Mouse (Mus musculus) gastrocnemius, adult 2 months (tissue): ENCODE measurements around the gene Eml2. TPM values are rescaled to one million over a fixed set of nuclear protein-coding genes. Genes with fewer than 3 reads are reported as not detected.

Experiments
- DNase-seq: peaks from one replicate; pipeline ENCODE4 v3.0.0; 2022
- H3K27ac ChIP-seq: fragments of 200-600 bp; 2 replicates; pipeline ENCODE4 v1.8.1; 2022; ENCODE audit warnings: mild to moderate bottlenecking
- H3K4me3 ChIP-seq: fragments of 200-600 bp; 2 replicates; pipeline ENCODE4 v1.8.1; 2022; ENCODE audit warnings: mild to moderate bottlenecking, moderate library complexity
- CTCF ChIP-seq: fragments of 200-600 bp; IDR thresholded peaks from 2 replicates; pipeline ENCODE4 v1.8.1; 2022; ENCODE audit warnings: antibody characterized with exemption, mild to moderate bottlenecking, moderate library complexity
- intact Hi-C: fragments of 180-260 bp; cut with DNase I; formaldehyde crosslinking; loops from one replicate; pipeline ENCODE4 v1.15.1; 2025
- microRNA-seq: library from miRNA; unstranded; fragments of <30 nt; microRNA quantifications from one replicate; pipeline ENCODE4 v1.2.0, GENCODE M21; 2021
- total RNA-seq, 2 experiments: library from RNA; stranded (reverse); gene quantifications; 2 replicates each; pipeline ENCODE4 v1.2.3; 2021

Eml2 gene
- total RNA-seq, 2 experiments from 2014 or later = 9.5 to 10.5 TPM

DNA sequence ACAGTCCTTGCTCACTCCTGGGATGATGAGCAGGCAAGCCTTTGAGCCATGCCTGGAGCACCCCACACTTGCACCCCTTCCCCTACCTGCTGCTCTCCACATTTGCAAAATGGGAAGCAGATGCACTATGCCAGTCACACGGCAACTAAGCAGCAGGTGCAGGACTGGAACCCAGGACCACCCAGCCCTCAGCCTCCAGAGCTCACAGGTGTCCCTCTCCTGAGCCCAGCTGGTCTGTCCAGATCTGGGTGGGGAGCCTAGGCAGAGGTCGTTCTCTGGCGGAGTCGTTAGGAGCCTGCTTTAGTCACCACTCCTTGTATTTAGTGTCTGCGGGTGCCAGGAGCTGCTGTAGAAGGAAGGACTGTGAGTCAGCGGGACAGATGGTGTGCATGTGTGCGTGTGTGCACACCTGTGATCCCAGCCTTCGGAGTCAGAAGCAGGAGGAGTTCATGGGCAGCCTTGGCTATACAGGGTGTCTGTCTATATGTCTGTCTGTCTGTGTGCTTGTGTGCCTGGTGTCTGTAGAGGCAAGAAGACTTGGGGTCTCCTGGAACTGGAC lies 64.8 kb downstream of the Eml2 start:
- DNase-seq = no peak
- peak overlapping the region; percentile 51; the same call in 1 of the 2 replicates for H3K27ac ChIP-seq
- no peak for TF ChIP-seq CTCF
- no peak overlapping the region for H3K4me3 ChIP-seq
- intact Hi-C loops = loop anchor here (5.0 kb wide), 1 partner anchor 106 kb away; no protein-coding TSS in a partner anchor

DNA sequence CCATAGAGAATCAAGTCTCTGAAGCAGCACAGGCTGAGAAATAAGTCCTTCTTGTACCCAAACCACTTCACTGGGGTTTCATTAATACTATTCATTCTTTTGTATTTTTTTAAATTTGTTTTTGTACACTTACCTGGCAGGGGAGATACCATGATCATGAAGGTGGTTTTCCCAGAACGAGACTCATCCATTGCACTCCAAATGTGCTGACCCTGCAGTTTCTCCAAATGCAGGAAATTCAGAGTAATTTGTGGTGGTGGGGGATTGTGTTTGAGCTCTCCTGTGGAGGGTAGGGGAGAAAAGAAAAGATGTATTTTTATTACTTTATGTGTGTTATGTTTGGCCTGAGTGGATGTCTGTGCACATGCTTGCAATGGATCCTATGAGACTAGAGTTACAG lies 65.8 kb downstream of the Eml2 start:
- H3K27ac ChIP-seq = no peak overlapping the region
- TF ChIP-seq CTCF = no peak
- DNase-seq = no peak
- no peak overlapping the region for H3K4me3 ChIP-seq
- intact Hi-C loops = loop anchor here (5.0 kb wide), 1 partner anchor 105 kb away; no protein-coding TSS in a partner anchor

GRCm38 (mm10) chr7:19243858-19244257 lies 67.6 kb downstream of the Eml2 start:
- intact Hi-C loops = loop anchor here (5.0 kb wide), 1 partner anchor 103 kb away; no protein-coding TSS in a partner anchor
- TF ChIP-seq CTCF = no peak
- Histone ChIP-seq H3K27ac (0 out of 2 replicates have a peak overlapping the region, but pooled peaks have one; percentile 16), H3K4me3 (no peak overlapping the region)
- DNase-seq = no peak

DNA sequence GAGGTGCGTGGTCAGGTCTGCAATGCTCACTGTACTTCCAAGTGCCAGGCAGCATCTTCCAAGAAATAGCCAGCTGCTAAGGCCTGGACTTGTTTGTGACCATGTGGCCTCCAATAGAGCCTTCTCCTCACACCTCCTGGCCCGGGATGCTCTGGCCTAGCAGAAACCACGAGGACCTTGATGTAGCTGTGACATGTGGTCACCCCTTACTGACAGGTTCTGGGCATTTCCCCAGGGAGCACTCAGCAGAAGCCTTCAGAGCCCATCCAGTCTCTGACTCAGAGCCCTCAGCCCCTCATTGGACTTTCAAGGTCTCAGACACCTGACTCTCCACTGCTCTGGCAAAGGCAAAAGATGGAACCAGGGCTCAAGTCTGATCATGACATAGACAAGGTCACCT lies 68.9 kb downstream of the Eml2 start:
- intact Hi-C loops = no loop called here
- no peak overlapping the region for H3K4me3 ChIP-seq
- H3K27ac ChIP-seq = peak overlapping the region; percentile 12; the same call in 1 of the 2 replicates
- no peak for TF ChIP-seq CTCF
- DNase-seq = no peak

GRCm38 (mm10) chr7:19246855-19247254 lies 70.6 kb downstream of the Eml2 start:
- H3K4me3 ChIP-seq = no peak overlapping the region
- no peak for TF ChIP-seq CTCF

GRCm38 (mm10) chr7:19247511-19247910 lies 71.3 kb downstream of the Eml2 start:
- no peak for TF ChIP-seq CTCF
- DNase-seq = no peak
- intact Hi-C loops = no loop called here
- Histone ChIP-seq H3K27ac (peak overlapping the region; percentile 24; the same call in 1 of the 2 replicates), H3K4me3 (no peak overlapping the region)

More at GRCm38 (mm10) chr7:19246855-19247254, 70.6 kb downstream of the Eml2 start:
- DNase-seq = no peak
- intact Hi-C loops = no loop called here
- H3K27ac ChIP-seq = no peak overlapping the region; the same call in 1 of the 2 replicates

DNA sequence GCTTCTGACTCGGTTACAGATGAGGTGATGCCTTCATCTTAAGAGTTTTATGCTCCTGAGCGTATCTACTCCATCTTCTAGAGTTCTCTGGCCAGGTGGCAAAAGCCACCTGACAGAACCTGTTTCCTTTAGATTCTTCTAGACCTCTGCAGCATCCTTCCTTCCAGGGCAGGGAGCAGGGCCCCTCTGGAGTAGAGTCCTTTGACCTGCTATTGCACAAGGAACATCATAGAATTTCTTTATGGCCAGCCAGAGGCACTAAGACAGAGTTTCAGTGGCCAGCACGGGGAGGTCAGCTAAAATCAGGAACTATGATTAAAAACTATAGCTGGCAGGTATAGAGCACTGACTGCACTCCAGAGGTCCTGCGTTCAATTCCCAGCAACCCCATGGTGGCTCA lies 75.9 kb downstream of the Eml2 start:
- peak overlapping the region; percentile 53 for H3K27ac ChIP-seq
- no peak overlapping the region for H3K4me3 ChIP-seq
- no peak for TF ChIP-seq CTCF
- intact Hi-C loops = no loop called here
- no peak for DNase-seq

GRCm38 (mm10) chr7:19253437-19253836 lies 77.2 kb downstream of the Eml2 start:
- intact Hi-C loops = no loop called here
- Histone ChIP-seq H3K4me3 (no peak overlapping the region), H3K27ac (peak overlapping the region; percentile 71)
- TF ChIP-seq CTCF = no peak
- DNase-seq = no peak

DNA sequence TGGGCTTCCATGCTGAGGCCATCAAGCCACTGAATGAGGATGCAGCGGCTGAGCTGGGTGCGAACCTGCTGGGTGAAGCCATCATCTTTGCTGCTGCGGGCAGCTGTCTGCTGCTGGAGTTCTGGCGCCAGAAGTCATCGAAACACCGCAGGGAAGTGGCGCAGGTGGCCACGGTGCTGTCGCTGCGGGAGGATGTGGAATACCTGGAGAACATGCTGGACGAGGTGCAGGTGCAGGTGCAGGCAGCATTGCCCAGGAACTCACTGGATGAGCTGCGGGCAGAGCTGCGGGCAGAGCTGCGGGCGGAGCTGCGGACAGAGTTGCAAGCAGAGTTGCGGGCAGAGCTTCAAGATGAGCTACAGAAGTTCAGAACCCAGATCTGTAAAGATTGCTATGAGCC lies 79.2 kb downstream of the Eml2 start:
- intact Hi-C loops = no loop called here
- Histone ChIP-seq H3K27ac (no peak overlapping the region), H3K4me3 (no peak overlapping the region)
- no peak for TF ChIP-seq CTCF
- DNase-seq = no peak

Small RNA genes within 50 kb of the gene (microRNA-seq; reads per million reads assigned to microRNA genes)
- gene Mir330 = 61.4 reads per million, percentile 36 among the genes with 10 or more reads in this experiment

Other genes starting within 250 kb of the Eml2 start
- not detected for gene Nanos2, start 189.0 kb upstream of the Eml2 start, total RNA-seq
- 1 to 10 TPM; 6.3 to 6.7 TPM for gene Mypop, start 185.2 kb upstream of the Eml2 start, total RNA-seq
- 10 to 100 TPM; 18.2 to 20.5 TPM for gene Irf2bp1, start 172.4 kb upstream of the Eml2 start, total RNA-seq
- gene Foxa3, start 152.9 kb upstream of the Eml2 start, total RNA-seq = not detected
- gene Sympk, start 152.0 kb upstream of the Eml2 start, total RNA-seq = 10 to 100 TPM; 70.9 to 81.5 TPM
- not detected for gene Rsph6a, start 121.7 kb upstream of the Eml2 start, total RNA-seq
- 10 to 100 TPM; 31.9 to 32.1 TPM for gene Dmwd, start 100.2 kb upstream of the Eml2 start, total RNA-seq
- 100 to 1,000 TPM; 265 to 336 TPM for gene Dmpk, start 92.6 kb upstream of the Eml2 start, total RNA-seq
- 1 to 10 TPM in 1 of 2 experiments, under 1 TPM in 1; 0.89 to 2.3 TPM for gene Six5, start 81.8 kb upstream of the Eml2 start, total RNA-seq
- not detected for gene Gm4969, start 58.1 kb upstream of the Eml2 start, total RNA-seq
- 1 to 10 TPM; 2.3 to 3.0 TPM for gene Fbxo46, start 56.6 kb upstream of the Eml2 start, total RNA-seq
- 1 to 10 TPM; 2.0 TPM for gene Qpctl, start 27.1 kb upstream of the Eml2 start, total RNA-seq
- gene Snrpd2, start 26.7 kb upstream of the Eml2 start, total RNA-seq = 10 to 100 TPM; 49.7 to 58.0 TPM
- not detected for gene Gipr, start 10.3 kb upstream of the Eml2 start, total RNA-seq
- gene Gpr4, start 36.1 kb downstream of the Eml2 start, total RNA-seq = 1 to 10 TPM; 1.9 to 2.9 TPM
- 10 to 100 TPM; 41.9 to 52.4 TPM for gene Opa3, start 51.9 kb downstream of the Eml2 start, total RNA-seq
- 10 to 100 TPM; 13.6 to 17.3 TPM for gene Vasp, start 95.4 kb downstream of the Eml2 start, total RNA-seq
- gene Ppm1n, start 103.6 kb downstream of the Eml2 start, total RNA-seq = under 1 TPM in 1 of 2 experiments, not detected in 1; 0.74 TPM
- gene Rtn2, start 106.2 kb downstream of the Eml2 start, total RNA-seq = 1,000 to 10,000 TPM in 1 of 2 experiments, 100 to 1,000 TPM in 1; 987 to 1,150 TPM
- gene Fosb, start 133.6 kb downstream of the Eml2 start, total RNA-seq = under 1 TPM; 0.22 to 0.59 TPM
- gene Ercc1, start 168.4 kb downstream of the Eml2 start, total RNA-seq = 10 to 100 TPM; 28.1 to 30.4 TPM
- gene Cd3eap, start 183.1 kb downstream of the Eml2 start, total RNA-seq = 10 to 100 TPM; 11.4 to 11.5 TPM
- gene Ppp1r13l, start 183.3 kb downstream of the Eml2 start, total RNA-seq = 1 to 10 TPM; 2.1 to 4.9 TPM
- 10 to 100 TPM in 1 of 2 experiments, 1 to 10 TPM in 1; 8.5 to 10.7 TPM for gene Ercc2, start 205.6 kb downstream of the Eml2 start, total RNA-seq
- gene Klc3, start 227.7 kb downstream of the Eml2 start, total RNA-seq = under 1 TPM; 0.18 to 0.39 TPM
- over 10,000 TPM; 32,173 to 47,719 TPM for gene Ckm, start 228.4 kb downstream of the Eml2 start, total RNA-seq